Mouse (Mus musculus): ENCODE results near the gene Nagk.

GRCm38 (mm10) chr6:83796686-83797085 is 1.9 kb downstream of the Nagk start:
- TF ChIP-seq POLR2A (IDR thresholded peaks at IDR 0.05; ENCODE audit: insufficient read length, low read depth) (no peak), POLR2AphosphoS2 (IDR thresholded peaks at IDR 0.05; ENCODE audit: insufficient read length, low read depth) (no peak), TCF12 (IDR thresholded peaks at IDR 0.05; ENCODE audit: insufficient read depth, poor library complexity, severe bottlenecking) (no peak), E2F4 (IDR thresholded peaks at IDR 0.05; ENCODE audit: insufficient read depth) (no peak), MAX (IDR thresholded peaks at IDR 0.05; ENCODE audit: low read depth) (no peak), USF1 (IDR thresholded peaks at IDR 0.05; ENCODE audit: low read depth) (no peak), REST (IDR thresholded peaks at IDR 0.05; ENCODE audit: insufficient read depth, insufficient read length) (no peak), CEBPB (IDR thresholded peaks at IDR 0.05; ENCODE audit: insufficient read depth, poor library complexity, severe bottlenecking) (no peak)
